9 mouse cellular contexts compared by ENCODE assay signal in the genomic region with DNA sequence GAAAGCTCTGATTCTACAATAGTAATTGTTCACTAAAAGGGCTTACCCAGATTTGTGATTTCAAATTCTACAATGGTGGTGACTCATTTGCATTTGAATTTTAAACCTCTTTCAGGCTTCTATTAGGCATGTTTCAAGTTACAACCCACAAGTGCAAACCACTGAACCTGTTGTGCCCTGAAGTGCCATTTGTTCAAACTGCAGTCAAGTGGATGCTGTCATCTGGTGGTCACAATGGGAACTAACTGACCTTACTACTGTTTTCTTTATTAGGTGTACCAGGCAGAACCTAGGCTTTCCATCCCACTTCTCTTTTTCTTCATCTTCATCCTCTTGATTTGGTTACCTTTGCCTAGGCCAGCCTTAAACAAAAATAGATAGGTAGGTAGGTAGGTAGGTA. TPM values are rescaled to one million over a fixed set of nuclear protein-coding genes. Genes with fewer than 3 reads are reported as not detected.
A peak's percentile ranks its signal among the peaks of the same experiment; 100 is the strongest.
DNase-seq lines count a peak whose midpoint lies in the region; ATAC-seq and TF ChIP-seq lines count a peak whose summit lies in the region.
"Had no signal": no experiment of that assay in that cellular context is flagged by ENCODE, and none has a peak within 500 bp of the region (broad histone marks: within the 10 kb centered on the region; RNA-seq: fewer than 3 reads in every experiment).

No protein-coding gene starts in this region.

- peak; percentile 58 for DNase-seq in kidney, adult 2 months
- DNase-seq in CD4-positive helper T cell, adult 2 months (ENCODE audit: low read depth, low spot score): peak; percentile 38
- peak; percentile 60 for DNase-seq in MEL (ENCODE audit: low read depth, low spot score)
- peak; percentile 38 for DNase-seq in fibroblast of lung, adult 2 months (ENCODE audit: low read depth)
- DNase-seq in right cerebral cortex, postnatal 25 days: no peak
- DNase-seq in frontal cortex, postnatal 25 days (ENCODE audit: low spot score in 2 of 2): no peak

- no peaks in the 10 kb centered on the region for H3K4me1 ChIP-seq in kidney, adult 2 months (ENCODE audit: control insufficient read depth, insufficient read depth, low read length)
- H3K4me1 ChIP-seq in kidney, embryonic 15.5 days: no peaks in the 10 kb centered on the region
- peaks cover 22 to 30% of the 10 kb centered on the region in 2 experiments for H3K4me1 ChIP-seq in MEL (ENCODE audit: control insufficient read depth in 1 of 2, insufficient read depth in 2 of 2, low read length in 2 of 2)
- H3K4me1 ChIP-seq: stomach, embryonic 15.5 days had no signal

- no peak for TF ChIP-seq EP300 in MEL (IDR thresholded peaks at IDR 0.05; ENCODE audit: low read depth in 1 of 2, low read length in 2 of 2)

- TF ChIP-seq CTCF in kidney, adult 2 months (conservative IDR thresholded peaks at IDR 0.05; ENCODE audit: insufficient read depth, insufficient read length, low read depth, low read length): peak; percentile 64
- peak; percentile 24 to 60 (median 50); a peak in 5 of 6 replicates for TF ChIP-seq CTCF in MEL (IDR thresholded peaks at IDR 0.05 in 2 of 3, conservative IDR thresholded peaks at IDR 0.05 in 1 of 3; ENCODE audit: control insufficient read depth in 1 of 3, insufficient read depth in 1 of 3, low read depth in 2 of 3, low read length in 3 of 3, poor library complexity in 1 of 3, severe bottlenecking in 1 of 3)

- H3K79me2 ChIP-seq in MEL (ENCODE audit: control insufficient read depth, insufficient read depth, low read length, poor library complexity): no peaks in the 10 kb centered on the region

- no peak overlapping the region for H3K9ac ChIP-seq in kidney, embryonic 15.5 days
- H3K9ac ChIP-seq in MEL (ENCODE audit: control insufficient read depth, low read depth, low read length, poor library complexity, severe bottlenecking): no peak overlapping the region
- H3K9ac ChIP-seq: stomach, embryonic 15.5 days had no signal

- no peak overlapping the region for H3K4me2 ChIP-seq in kidney, embryonic 15.5 days
- H3K4me2 ChIP-seq: stomach, embryonic 15.5 days had no signal

- H3K9me3 ChIP-seq in kidney, embryonic 15.5 days (replicated peaks): no peaks in the 10 kb centered on the region
- H3K9me3 ChIP-seq in MEL (replicated peaks; ENCODE audit: insufficient read depth, low read length): no peaks in the 10 kb centered on the region
- H3K9me3 ChIP-seq: stomach, embryonic 15.5 days had no signal

- no peak for ATAC-seq in kidney, embryonic 15.5 days (replicated peaks; ENCODE audit: low FRiP score)
- ATAC-seq in megakaryocyte, adult 5-6 weeks (ENCODE audit: poor library complexity, severe bottlenecking): peak; percentile 76

- H3K27me3 ChIP-seq in kidney, adult 2 months (replicated peaks; ENCODE audit: control insufficient read depth, insufficient read depth, low read length): no peaks in the 10 kb centered on the region
- no peaks in the 10 kb centered on the region for H3K27me3 ChIP-seq in kidney, embryonic 15.5 days
- H3K27me3 ChIP-seq in MEL (ENCODE audit: control insufficient read depth in 1 of 2, insufficient read depth in 2 of 2, low read length in 2 of 2): no peaks in the 10 kb centered on the region
- H3K27me3 ChIP-seq: stomach, embryonic 15.5 days had no signal

- H3K27ac ChIP-seq in kidney, adult 2 months (ENCODE audit: insufficient read depth, low read depth, low read length): no peak overlapping the region
- H3K27ac ChIP-seq in kidney, embryonic 15.5 days: no peak overlapping the region
- peak overlapping the region; percentile 38; the same call in 1 of the 2 replicates for H3K27ac ChIP-seq in MEL (ENCODE audit: control insufficient read depth, low read depth, low read length)
- H3K27ac ChIP-seq: stomach, embryonic 15.5 days had no signal

- TF ChIP-seq POLR2A in kidney, adult 2 months (IDR thresholded peaks at IDR 0.05; ENCODE audit: low read depth, low read length): no peak
- TF ChIP-seq POLR2A in MEL (IDR thresholded peaks at IDR 0.05; ENCODE audit: control insufficient read depth in 1 of 2, insufficient read depth in 1 of 2, low read depth in 1 of 2, low read length in 2 of 2, poor library complexity in 1 of 2): no peak

- H3K4me3 ChIP-seq in kidney, adult 2 months (ENCODE audit: insufficient read depth, low read depth, low read length): no peak overlapping the region
- H3K4me3 ChIP-seq in kidney, embryonic 15.5 days (replicated peaks): no peak overlapping the region
- no peak overlapping the region for H3K4me3 ChIP-seq in MEL (ENCODE audit: control insufficient read depth in 1 of 2, insufficient read depth in 1 of 2, low read depth in 2 of 2, low read length in 2 of 2)
- H3K4me3 ChIP-seq: stomach, embryonic 15.5 days had no signal

- H3K36me3 ChIP-seq in kidney, adult 2 months (ENCODE audit: control insufficient read depth, insufficient read depth, low read length): peaks cover 3% of the 10 kb centered on the region
- peaks cover 72% of the 10 kb centered on the region for H3K36me3 ChIP-seq in kidney, embryonic 15.5 days
- peaks cover 0 to 53% of the 10 kb centered on the region in 2 experiments for H3K36me3 ChIP-seq in MEL (ENCODE audit: control insufficient read depth in 1 of 2, insufficient read depth in 2 of 2, low read length in 2 of 2)
- H3K36me3 ChIP-seq: stomach, embryonic 15.5 days had no signal

- peak; percentile 66 for TF ChIP-seq RAD21 in MEL (IDR thresholded peaks at IDR 0.05; ENCODE audit: low read depth, low read length)

TF ChIP-seq in MEL, 35 proteins besides CTCF, POLR2A, EP300 and RAD21:
- no peak for TF ChIP-seq BHLHE40 (IDR thresholded peaks at IDR 0.05; ENCODE audit: borderline replicate concordance, low read depth, low read length)
- TF ChIP-seq SIN3A (IDR thresholded peaks at IDR 0.05; ENCODE audit: low read length): peak; percentile 24; the same call in 1 of the 2 replicates
- TF ChIP-seq ZC3H11A (IDR thresholded peaks at IDR 0.05; ENCODE audit: low read depth, low read length): 0 out of 2 replicates have a peak, but pooled peaks have one; percentile 25
- peak; percentile 51 for TF ChIP-seq SMC3 (IDR thresholded peaks at IDR 0.05; ENCODE audit: low read depth, low read length)
TF ChIP-seq in MEL: peak in this region for 3.

RNA-seq across cellular contexts. Expression of gene Tgfbr1, which starts 46.8 kb away (rescaled TPM):
- polyA plus RNA-seq in kidney, adult 2 months (2012; rRNA removed): 8.7 and 10.8 TPM in 2 replicates
- polyA plus RNA-seq in kidney, embryonic 15.5 days (2015; fragmentation: Nextera tagmentation; extraction: Ambion mirVana): 45.2 and 45.5 TPM in 2 replicates
- total RNA-seq in MEL (2012; rRNA removed): 4.5 and 4.7 TPM in 2 replicates
- 1 to 10 TPM in 1 of 2 experiments, not detected in 1; 4.3 TPM for polyA plus RNA-seq in MEL (2012; ENCODE audit: insufficient read depth in 1 of 2, insufficient read length in 2 of 2, low read depth in 1 of 2, low replicate concordance in 2 of 2, missing spikeins in 1 of 2)
- total RNA-seq in megakaryocyte, adult 5-6 weeks (2015): 22.9 and 25.3 TPM in 2 replicates
- 27.8 and 32.9 TPM in 2 replicates for total RNA-seq in megakaryocyte, adult 5-6 weeks (2017)

Comparison
In these comparisons a context has a peak if more than half of its experiments do, and no peak if none do; other contexts are left out.
1. DNase-seq: peak in kidney, adult 2 months (single experiment), CD4-positive helper T cell, adult 2 months (single experiment), MEL (single experiment) and fibroblast of lung, adult 2 months (single experiment); none in right cerebral cortex, postnatal 25 days (single experiment) and frontal cortex, postnatal 25 days (0 of 2).